Mouse (Mus musculus): ENCODE measurements around the gene Maml2. TPM values are rescaled to one million over a fixed set of nuclear protein-coding genes. Genes with fewer than 3 reads are reported as not detected.

The Maml2 gene
- polyA plus RNA-seq, 1 experiment from 2014 or later: 6.5 TPM

GRCm38 (mm10) chr9:13597736-13598135 is 300.0 kb downstream of the Maml2 start:
- no peak overlapping the region for H3K4me3 ChIP-seq (ENCODE audit: low read depth, low read length)
- DNase-seq (ENCODE audit: low spot score) (no peak), ATAC-seq (replicated peaks; ENCODE audit: low FRiP score, low TSS enrichment, low read depth) (no peak)
- H3K9me3 ChIP-seq (ENCODE audit: control insufficient read depth, low read length): no peaks in the 10 kb centered on the region
- no peak overlapping the region for H3K27ac ChIP-seq (ENCODE audit: low read depth)
- no peaks in the 10 kb centered on the region for H3K36me3 ChIP-seq (ENCODE audit: control insufficient read depth, insufficient read depth, low read length)
- H3K27me3 ChIP-seq (replicated peaks; ENCODE audit: control insufficient read depth, insufficient read depth, low read length): no peaks in the 10 kb centered on the region
- H3K4me1 ChIP-seq (replicated peaks; ENCODE audit: control insufficient read depth, insufficient read depth, low read length): no peaks in the 10 kb centered on the region
- 91% methylated on average over 6 of the region's 6 CpGs for WGBS
- no peak overlapping the region for H3K9ac ChIP-seq (ENCODE audit: low read length)
- H3K4me2 ChIP-seq (ENCODE audit: low read length): no peak overlapping the region

- ATAC-seq (replicated peaks; ENCODE audit: low FRiP score, low TSS enrichment, low read depth) (no peak), DNase-seq (ENCODE audit: low spot score) (no peak)
- 74% methylated on average over 4 of the region's 4 CpGs for WGBS
These were observed 301.0 kb downstream of the Maml2 start for GRCm38 (mm10) chr9:13598596-13599333.

GRCm38 (mm10) chr9:13599334-13599614 is 301.5 kb downstream of the Maml2 start:
- no peak for ATAC-seq (replicated peaks; ENCODE audit: low FRiP score, low TSS enrichment, low read depth)
- Histone ChIP-seq H3K9me3 (ENCODE audit: control insufficient read depth, low read length) (no peaks in the 10 kb centered on the region), H3K4me2 (ENCODE audit: low read length) (no peak overlapping the region), H3K36me3 (ENCODE audit: control insufficient read depth, insufficient read depth, low read length) (no peaks in the 10 kb centered on the region), H3K4me1 (replicated peaks; ENCODE audit: control insufficient read depth, insufficient read depth, low read length) (no peaks in the 10 kb centered on the region), H3K27ac (ENCODE audit: low read depth) (no peak overlapping the region), H3K4me3 (ENCODE audit: low read depth, low read length) (no peak overlapping the region), H3K9ac (ENCODE audit: low read length) (no peak overlapping the region), H3K27me3 (replicated peaks; ENCODE audit: control insufficient read depth, insufficient read depth, low read length) (no peaks in the 10 kb centered on the region)
- DNase-seq (ENCODE audit: low spot score): no peak
- WGBS: 80% methylated on average over 3 of the region's 3 CpGs

More at GRCm38 (mm10) chr9:13598596-13599333, 301.0 kb downstream of the Maml2 start:
- no peaks in the 10 kb centered on the region for H3K36me3 ChIP-seq (ENCODE audit: control insufficient read depth, insufficient read depth, low read length)
- H3K27me3 ChIP-seq (replicated peaks; ENCODE audit: control insufficient read depth, insufficient read depth, low read length): no peaks in the 10 kb centered on the region
- no peaks in the 10 kb centered on the region for H3K9me3 ChIP-seq (ENCODE audit: control insufficient read depth, low read length)
- no peak overlapping the region for H3K9ac ChIP-seq (ENCODE audit: low read length)
- no peak overlapping the region for H3K27ac ChIP-seq (ENCODE audit: low read depth)
- no peaks in the 10 kb centered on the region for H3K4me1 ChIP-seq (replicated peaks; ENCODE audit: control insufficient read depth, insufficient read depth, low read length)
- no peak overlapping the region for H3K4me3 ChIP-seq (ENCODE audit: low read depth, low read length)
- H3K4me2 ChIP-seq (ENCODE audit: low read length): no peak overlapping the region

GRCm38 (mm10) chr9:13599800-13600199 is 302.0 kb downstream of the Maml2 start:
- H3K27me3 ChIP-seq (replicated peaks; ENCODE audit: control insufficient read depth, insufficient read depth, low read length): no peaks in the 10 kb centered on the region
- no peak overlapping the region for H3K9ac ChIP-seq (ENCODE audit: low read length)
- no peak overlapping the region for H3K4me2 ChIP-seq (ENCODE audit: low read length)
- ATAC-seq (replicated peaks; ENCODE audit: low FRiP score, low TSS enrichment, low read depth) (no peak), DNase-seq (ENCODE audit: low spot score) (no peak)
- 94% methylated on average over 6 of the region's 6 CpGs for WGBS
- H3K4me3 ChIP-seq (ENCODE audit: low read depth, low read length): no peak overlapping the region
- no peaks in the 10 kb centered on the region for H3K36me3 ChIP-seq (ENCODE audit: control insufficient read depth, insufficient read depth, low read length)
- H3K27ac ChIP-seq (ENCODE audit: low read depth): no peak overlapping the region
- H3K9me3 ChIP-seq (ENCODE audit: control insufficient read depth, low read length): no peaks in the 10 kb centered on the region
- no peaks in the 10 kb centered on the region for H3K4me1 ChIP-seq (replicated peaks; ENCODE audit: control insufficient read depth, insufficient read depth, low read length)

- no peak for ATAC-seq (replicated peaks; ENCODE audit: low FRiP score, low TSS enrichment, low read depth)
- Histone ChIP-seq H3K27me3 (replicated peaks; ENCODE audit: control insufficient read depth, insufficient read depth, low read length) (no peaks in the 10 kb centered on the region), H3K4me2 (ENCODE audit: low read length) (no peak overlapping the region), H3K36me3 (ENCODE audit: control insufficient read depth, insufficient read depth, low read length) (no peaks in the 10 kb centered on the region), H3K9ac (ENCODE audit: low read length) (no peak overlapping the region), H3K9me3 (ENCODE audit: control insufficient read depth, low read length) (no peaks in the 10 kb centered on the region), H3K4me3 (ENCODE audit: low read depth, low read length) (no peak overlapping the region), H3K4me1 (replicated peaks; ENCODE audit: control insufficient read depth, insufficient read depth, low read length) (no peaks in the 10 kb centered on the region), H3K27ac (ENCODE audit: low read depth) (no peak overlapping the region)
- 86% methylated on average over 3 of the region's 3 CpGs for WGBS
- no peak for DNase-seq (ENCODE audit: low spot score)
These were observed 304.0 kb downstream of the Maml2 start for GRCm38 (mm10) chr9:13601729-13602128.

- DNase-seq (ENCODE audit: low spot score): no peak
- H3K4me2 ChIP-seq (ENCODE audit: low read length): no peak overlapping the region
- 88% methylated on average over 8 of the region's 8 CpGs for WGBS
- no peaks in the 10 kb centered on the region for H3K4me1 ChIP-seq (replicated peaks; ENCODE audit: control insufficient read depth, insufficient read depth, low read length)
- no peaks in the 10 kb centered on the region for H3K36me3 ChIP-seq (ENCODE audit: control insufficient read depth, insufficient read depth, low read length)
- H3K9ac ChIP-seq (ENCODE audit: low read length): no peak overlapping the region
- H3K27me3 ChIP-seq (replicated peaks; ENCODE audit: control insufficient read depth, insufficient read depth, low read length): no peaks in the 10 kb centered on the region
- ATAC-seq (replicated peaks; ENCODE audit: low FRiP score, low TSS enrichment, low read depth): no peak
- no peak overlapping the region for H3K4me3 ChIP-seq (ENCODE audit: low read depth, low read length)
- no peaks in the 10 kb centered on the region for H3K9me3 ChIP-seq (ENCODE audit: control insufficient read depth, low read length)
- H3K27ac ChIP-seq (ENCODE audit: low read depth): no peak overlapping the region
These were observed 305.9 kb downstream of the Maml2 start for GRCm38 (mm10) chr9:13603533-13604143.

- WGBS: 76% methylated on average over 8 of the region's 8 CpGs
These were observed 309.9 kb downstream of the Maml2 start for GRCm38 (mm10) chr9:13607609-13608185.

GRCm38 (mm10) chr9:13608532-13609071 is 310.8 kb downstream of the Maml2 start:
- no peak overlapping the region for H3K4me2 ChIP-seq (ENCODE audit: low read length)
- ATAC-seq (replicated peaks; ENCODE audit: low FRiP score, low TSS enrichment, low read depth): no peak
- no peak overlapping the region for H3K9ac ChIP-seq (ENCODE audit: low read length)
- no peak overlapping the region for H3K4me3 ChIP-seq (ENCODE audit: low read depth, low read length)
- no peak for DNase-seq (ENCODE audit: low spot score)
- H3K27ac ChIP-seq (ENCODE audit: low read depth): no peak overlapping the region
- 64% methylated on average over 3 of the region's 3 CpGs for WGBS
- no peaks in the 10 kb centered on the region for H3K9me3 ChIP-seq (ENCODE audit: control insufficient read depth, low read length)
- no peaks in the 10 kb centered on the region for H3K36me3 ChIP-seq (ENCODE audit: control insufficient read depth, insufficient read depth, low read length)
- H3K4me1 ChIP-seq (replicated peaks; ENCODE audit: control insufficient read depth, insufficient read depth, low read length): no peaks in the 10 kb centered on the region; the same call in 1 of the 2 replicates
- H3K27me3 ChIP-seq (replicated peaks; ENCODE audit: control insufficient read depth, insufficient read depth, low read length): no peaks in the 10 kb centered on the region

More at GRCm38 (mm10) chr9:13607609-13608185, 309.9 kb downstream of the Maml2 start:
- Histone ChIP-seq H3K27ac (ENCODE audit: low read depth) (no peak overlapping the region), H3K4me3 (ENCODE audit: low read depth, low read length) (no peak overlapping the region), H3K9ac (ENCODE audit: low read length) (no peak overlapping the region), H3K27me3 (replicated peaks; ENCODE audit: control insufficient read depth, insufficient read depth, low read length) (no peaks in the 10 kb centered on the region), H3K36me3 (ENCODE audit: control insufficient read depth, insufficient read depth, low read length) (no peaks in the 10 kb centered on the region), H3K4me1 (replicated peaks; ENCODE audit: control insufficient read depth, insufficient read depth, low read length) (no peaks in the 10 kb centered on the region; the same call in 1 of the 2 replicates), H3K9me3 (ENCODE audit: control insufficient read depth, low read length) (no peaks in the 10 kb centered on the region), H3K4me2 (ENCODE audit: low read length) (no peak overlapping the region)
- no peak for ATAC-seq (replicated peaks; ENCODE audit: low FRiP score, low TSS enrichment, low read depth)
- no peak for DNase-seq (ENCODE audit: low spot score)

Data from intestine, embryonic 14.5 days (tissue).